8 mouse cellular contexts compared by ENCODE assay signal in genomic region chr8:64204167-64204566, GRCm38 (mm10). TPM values are rescaled to one million over a fixed set of nuclear protein-coding genes. Genes with fewer than 3 reads are reported as not detected.
A peak's percentile ranks its signal among the peaks of the same experiment; 100 is the strongest.
DNase-seq lines count a peak whose midpoint lies in the region; ATAC-seq and TF ChIP-seq lines count a peak whose summit lies in the region.

No protein-coding gene starts in this region.

- peak; percentile 48 for TF ChIP-seq CTCF in gastrocnemius, adult 2 months (IDR thresholded peaks at IDR 0.05)
- TF ChIP-seq CTCF in small intestine, adult 2 months (IDR thresholded peaks at IDR 0.05; ENCODE audit: extremely low read depth, insufficient read length, insufficient replicate concordance, low read depth, low read length), result no peak

- WGBS in hindbrain, embryonic 11.5 days, result under 1% methylated on average over 19 of the region's 19 CpGs
- 5% methylated on average over 19 of the region's 19 CpGs for WGBS in small intestine, adult 2 months

- peak overlapping the region; percentile 98 for H3K4me2 ChIP-seq in hindbrain, embryonic 11.5 days (replicated peaks; ENCODE audit: low read depth, low read length)

- peak; percentile 23 for DNase-seq in adrenal gland, adult 8-10 months
- peak; percentile 78 for DNase-seq in gastrocnemius, adult 2 months
- peak; percentile 61 for DNase-seq in hindbrain, embryonic 11.5 days (ENCODE audit: low spot score)
- DNase-seq in left cerebral cortex, adult 8-10 months (ENCODE audit: low spot score in 2 of 2), result peak; percentile 13 to 24
- peak; percentile 44 for DNase-seq in mesoderm, embryonic 11.5 days (ENCODE audit: low read depth, low spot score)
- no peak for DNase-seq in thymus, postnatal 25 days

- no peaks in the 10 kb centered on the region for H3K9me3 ChIP-seq in hindbrain, embryonic 11.5 days (ENCODE audit: control insufficient read depth, low read length)

- TF ChIP-seq POLR2A in small intestine, adult 2 months (IDR thresholded peaks at IDR 0.05; ENCODE audit: low read depth, low read length), result no peak

- peak; percentile 59 for ATAC-seq in common myeloid progenitor, adult 5-6 weeks (replicated peaks; ENCODE audit: low read depth, poor library complexity, severe bottlenecking)
- peak; percentile 66 for ATAC-seq in hindbrain, embryonic 11.5 days (ENCODE audit: low FRiP score)

- H3K9ac ChIP-seq in hindbrain, embryonic 11.5 days (ENCODE audit: low read depth, low read length), result no peak overlapping the region

- H3K4me3 ChIP-seq in gastrocnemius, adult 2 months, result peak overlapping the region; percentile 71
- H3K4me3 ChIP-seq in hindbrain, embryonic 11.5 days (ENCODE audit: low read depth, low read length), result peak overlapping the region; percentile 62
- peak overlapping the region; percentile 16; the same call in 1 of the 2 replicates for H3K4me3 ChIP-seq in small intestine, adult 2 months (ENCODE audit: low read depth, low read length)

- H3K27ac ChIP-seq in gastrocnemius, adult 2 months, result peak overlapping the region; percentile 76
- H3K27ac ChIP-seq in hindbrain, embryonic 11.5 days (ENCODE audit: low read depth, low read length), result no peak overlapping the region
- H3K27ac ChIP-seq in small intestine, adult 2 months (ENCODE audit: insufficient read depth, low read depth, low read length), result no peak overlapping the region

- intact Hi-C loops in gastrocnemius, adult 2 months (cut with DNase I), result no loop called here

- H3K27me3 ChIP-seq in hindbrain, embryonic 11.5 days (ENCODE audit: control insufficient read depth, insufficient read depth, low read length), result peaks cover 5% of the 10 kb centered on the region
- H3K27me3 ChIP-seq in small intestine, adult 2 months (ENCODE audit: control insufficient read depth, insufficient read depth, low read length), result peaks cover 16% of the 10 kb centered on the region

- no peaks in the 10 kb centered on the region for H3K36me3 ChIP-seq in hindbrain, embryonic 11.5 days (ENCODE audit: control insufficient read depth, insufficient read depth, low read length)
- no peaks in the 10 kb centered on the region for H3K36me3 ChIP-seq in small intestine, adult 2 months (ENCODE audit: control insufficient read depth, insufficient read depth, low read length)

- no peaks in the 10 kb centered on the region; the same call in 1 of the 2 replicates for H3K4me1 ChIP-seq in hindbrain, embryonic 11.5 days (replicated peaks; ENCODE audit: control insufficient read depth, insufficient read depth, low read length)
- 0 out of 2 replicates have a peak, but pooled peaks cover 4% of the 10 kb centered on the region for H3K4me1 ChIP-seq in small intestine, adult 2 months (ENCODE audit: control insufficient read depth, insufficient read depth, insufficient read length, low read length)

RNA-seq across cellular contexts. Expression of gene Tll1, which starts 1.9 kb away (rescaled TPM):
- total RNA-seq in adrenal gland, adult 8-10 months (2022), result 1 to 10 TPM; 2.9 to 4.9 (median 4.4) TPM
- total RNA-seq in common myeloid progenitor, adult 5-6 weeks (2017), result not detected in 2 replicates
- total RNA-seq in gastrocnemius, adult 2 months (2021), result under 1 TPM; 0.43 to 0.70 TPM
- 1.3 and 1.6 TPM in 2 replicates for polyA plus RNA-seq in hindbrain, embryonic 11.5 days (2014; fragmentation: Nextera tagmentation; extraction: Ambion mirVana)
- 1 to 10 TPM; 2.1 to 3.4 (median 2.3) TPM for total RNA-seq in left cerebral cortex, adult 8-10 months (2022)
- polyA plus RNA-seq in small intestine, adult 2 months (2012; rRNA removed), result 0.14 and 0.33 TPM in 2 replicates

Comparison
In these comparisons a context has a peak if more than half of its experiments do, and no peak if none do; other contexts are left out.
1. H3K4me3 ChIP-seq: peak in every context shown above with its lines; median percentile 71 in gastrocnemius, adult 2 months; 62 in hindbrain, embryonic 11.5 days; 16 in small intestine, adult 2 months.